Mouse (Mus musculus): ENCODE results near the gene Spopl.

DNA sequence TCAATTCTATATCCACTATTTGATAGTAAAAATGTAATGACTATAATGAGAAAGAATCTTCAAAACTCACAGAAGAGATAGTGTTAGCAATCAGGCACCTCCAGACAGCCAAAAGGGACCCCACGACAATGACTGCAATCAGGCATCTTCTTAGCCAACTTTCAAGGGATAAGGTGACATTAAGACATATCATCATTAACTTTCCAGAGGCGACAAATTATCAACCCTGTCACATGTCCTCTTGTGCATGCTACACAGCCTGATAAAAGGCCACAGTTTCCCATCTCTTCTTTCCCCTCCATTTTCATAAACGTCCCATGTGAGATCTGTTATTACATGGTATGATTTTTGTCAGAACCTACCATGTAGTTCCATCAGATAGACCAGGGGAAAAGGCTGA is 9.0 kb downstream of the Spopl start:
- TF ChIP-seq CTCF (IDR thresholded peaks at IDR 0.05; ENCODE audit: extremely low read depth, insufficient read depth, low read length) (no peak), POLR2A (IDR thresholded peaks at IDR 0.05; ENCODE audit: extremely low read depth, insufficient read depth, low read length) (no peak)
